Mouse (Mus musculus) thymus, adult 2 months (tissue): Measurements from ENCODE around the gene Gm30302. TPM values are rescaled to one million over a fixed set of nuclear protein-coding genes. Genes with fewer than 3 reads are reported as not detected.

Experiments
- DNase-seq: peaks from one replicate; pipeline ENCODE4 v3.0.0; 2021
- H3K27ac ChIP-seq: fragments of 200-500 bp; 2 replicates; pipeline ENCODE4 v1.5.1; 2012; ENCODE audit warnings: low read length, control low read depth; ENCODE audit not compliant: control insufficient read depth, insufficient read depth
- H3K27me3 ChIP-seq: fragments of 200-500 bp; 2 replicates; pipeline ENCODE4 v1.6.1; 2012; ENCODE audit warnings: mild to moderate bottlenecking, low read length, moderate library complexity, mixed read lengths; ENCODE audit not compliant: control insufficient read depth, insufficient read depth
- H3K36me3 ChIP-seq: fragments of 200-500 bp; 2 replicates; pipeline ENCODE4 v1.6.1; 2012; ENCODE audit warnings: mild to moderate bottlenecking, low read length, moderate library complexity; ENCODE audit not compliant: control insufficient read depth, insufficient read depth
- H3K4me1 ChIP-seq: fragments of 200-500 bp; replicated peaks from 2 replicates; pipeline ENCODE4 v1.6.1; 2012; ENCODE audit warnings: low read length; ENCODE audit not compliant: control insufficient read depth, insufficient read depth
- H3K4me3 ChIP-seq: fragments of 200-500 bp; 2 replicates; pipeline ENCODE4 v1.5.1; 2012; ENCODE audit warnings: mild to moderate bottlenecking, low read length, control low read depth, moderate library complexity; ENCODE audit not compliant: control insufficient read depth, insufficient read depth
- CTCF ChIP-seq: fragments of 200-500 bp; IDR thresholded peaks from 2 replicates; pipeline ENCODE4 v1.5.1; 2012; ENCODE audit warnings: mild to moderate bottlenecking, control low read depth, low read length, moderate library complexity, borderline replicate concordance; ENCODE audit not compliant: control insufficient read depth, poor library complexity, insufficient read depth; ENCODE audit errors: extremely low read depth
- POLR2A ChIP-seq: fragments of 200-500 bp; IDR thresholded peaks from 2 replicates; pipeline ENCODE4 v1.6.1; 2012; ENCODE audit warnings: mild to moderate bottlenecking, low read length, control low read depth, moderate library complexity; ENCODE audit not compliant: control insufficient read depth, poor library complexity, insufficient read depth; ENCODE audit errors: extremely low read depth
- WGBS: fragments of 180-500 bp; shearing (Covaris S2); methylation state at CpG from one replicate; pipeline ENCODE4 v1.1.7; 2018; 5-methylcytosine and 5-hydroxymethylcytosine counted together
- polyA plus RNA-seq: library from polyadenylated mRNA; depleted of rRNA; stranded (reverse); fragments of >200 nt; gene quantifications from 2 replicates; pipeline ENCODE4 v1.2.3, GENCODE M21; 2012; rRNA removed

Gene Gm30302
- polyA plus RNA-seq, result not detected in 2 replicates

DNA sequence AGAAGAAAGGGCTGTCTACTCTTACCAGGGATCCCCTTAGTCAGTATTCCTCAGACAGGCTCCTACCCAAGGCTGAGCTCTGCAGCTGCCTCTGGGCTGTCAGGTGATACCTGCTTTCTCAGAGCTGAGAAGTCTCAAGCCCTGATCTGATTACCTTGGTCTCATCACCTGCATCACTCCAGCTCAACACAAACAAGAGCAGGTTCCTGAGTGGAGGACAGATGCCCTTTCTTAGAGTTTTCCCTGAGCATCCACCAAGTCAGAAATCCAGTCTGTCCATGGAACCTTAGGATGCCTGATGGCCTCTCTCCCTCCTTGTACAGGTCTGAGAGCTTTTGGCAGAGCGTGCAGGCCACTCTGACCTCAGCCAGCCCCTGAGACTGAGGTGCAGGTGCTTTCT is at the start of gene Gm30302:
Gm30302 (minus strand) TSS at position 101 of the 400 bp plus-strand sequence.
- no peak for DNase-seq
- H3K27me3 ChIP-seq, result no peaks in the 10 kb centered on the region
- H3K4me1 ChIP-seq, result peaks cover 4% of the 10 kb centered on the region; the same call in 1 of the 2 replicates
- no peaks in the 10 kb centered on the region for H3K36me3 ChIP-seq
- 43% methylated on average over 1 of the region's 1 CpGs for WGBS
- H3K4me3 ChIP-seq, result no peak within 1 kb of the TSS
- no peak for TF ChIP-seq CTCF
- TF ChIP-seq POLR2A, result no peak
- H3K27ac ChIP-seq, result no peak within 1 kb of the TSS

DNA sequence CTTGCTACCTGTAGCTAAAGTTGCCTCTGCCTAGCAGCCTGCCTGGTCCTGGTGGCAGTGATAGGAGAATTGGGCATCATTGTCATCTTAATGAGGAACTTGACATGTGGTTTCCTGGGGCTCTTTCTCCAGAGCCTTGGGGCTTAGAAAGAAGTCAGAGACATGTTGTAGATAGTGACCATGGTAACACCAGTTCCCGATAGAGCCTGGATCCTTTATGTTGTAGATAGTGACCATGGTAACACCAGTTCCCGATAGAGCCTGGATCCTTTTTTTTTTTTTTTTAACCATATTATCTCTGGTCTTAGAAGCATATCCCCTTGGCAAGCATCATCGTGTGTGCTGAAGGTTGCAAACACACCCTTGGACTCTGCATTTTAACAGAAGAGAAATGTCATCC is 48.0 kb upstream of the Gm30302 start:
- WGBS, result 37% methylated on average over 3 of the region's 3 CpGs
- TF ChIP-seq POLR2A (no peak), CTCF (no peak)
- no peaks in the 10 kb centered on the region for H3K36me3 ChIP-seq
- H3K27me3 ChIP-seq, result no peaks in the 10 kb centered on the region
- no peaks in the 10 kb centered on the region for H3K4me1 ChIP-seq
- no peak for DNase-seq
- H3K27ac ChIP-seq, result no peak overlapping the region
- no peak overlapping the region for H3K4me3 ChIP-seq

DNA sequence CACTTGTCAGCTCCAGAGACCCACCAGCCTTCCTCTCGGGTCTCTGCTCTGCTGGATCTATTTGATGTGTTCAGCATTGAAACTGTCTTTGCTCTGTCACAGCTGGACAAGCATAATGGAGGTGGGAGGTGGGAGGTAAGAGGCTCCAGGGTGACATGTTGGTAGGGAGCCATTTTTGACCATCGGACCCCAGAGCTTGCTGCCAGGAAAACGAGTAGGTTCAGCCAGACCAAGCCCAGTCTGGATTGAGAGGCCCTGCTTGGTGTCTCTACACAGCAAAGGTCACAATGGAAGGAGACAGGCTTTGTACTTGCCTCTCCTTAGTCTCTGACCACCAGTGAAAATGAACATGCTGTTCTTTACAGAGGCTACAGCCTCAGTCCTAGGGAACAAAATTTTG is 47.3 kb upstream of the Gm30302 start:
- WGBS, result 94% methylated on average over 3 of the region's 3 CpGs
- no peak overlapping the region for H3K27ac ChIP-seq
- TF ChIP-seq CTCF (no peak), POLR2A (no peak)
- H3K27me3 ChIP-seq, result no peaks in the 10 kb centered on the region
- DNase-seq, result no peak
- H3K4me1 ChIP-seq, result no peaks in the 10 kb centered on the region
- no peak overlapping the region for H3K4me3 ChIP-seq
- H3K36me3 ChIP-seq, result no peaks in the 10 kb centered on the region

DNA sequence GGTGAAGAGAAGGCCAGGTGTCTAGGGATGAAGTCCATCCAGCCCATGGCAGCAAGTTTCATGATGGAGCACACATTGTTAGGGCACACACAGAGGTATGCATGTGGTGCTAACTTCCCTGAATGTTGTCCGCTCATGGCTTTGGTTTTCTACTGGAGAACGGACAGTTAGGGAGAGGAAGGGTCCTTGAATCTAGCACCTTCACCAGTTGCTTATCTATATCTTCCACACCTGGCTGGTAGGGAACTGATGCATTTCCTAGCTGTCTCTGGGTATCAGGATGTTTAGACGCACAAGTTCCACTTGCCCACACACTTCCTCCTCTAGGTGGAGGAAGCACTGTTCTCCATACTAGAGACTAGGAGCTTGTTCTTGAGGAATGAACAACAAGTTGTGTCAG is 46.9 kb upstream of the Gm30302 start:
- Histone ChIP-seq H3K27ac (no peak overlapping the region), H3K27me3 (no peaks in the 10 kb centered on the region), H3K4me3 (no peak overlapping the region), H3K36me3 (no peaks in the 10 kb centered on the region), H3K4me1 (no peaks in the 10 kb centered on the region)
- no peak for DNase-seq
- WGBS, result 72% methylated on average over 3 of the region's 3 CpGs
- no peak for TF ChIP-seq CTCF
- no peak for TF ChIP-seq POLR2A

DNA sequence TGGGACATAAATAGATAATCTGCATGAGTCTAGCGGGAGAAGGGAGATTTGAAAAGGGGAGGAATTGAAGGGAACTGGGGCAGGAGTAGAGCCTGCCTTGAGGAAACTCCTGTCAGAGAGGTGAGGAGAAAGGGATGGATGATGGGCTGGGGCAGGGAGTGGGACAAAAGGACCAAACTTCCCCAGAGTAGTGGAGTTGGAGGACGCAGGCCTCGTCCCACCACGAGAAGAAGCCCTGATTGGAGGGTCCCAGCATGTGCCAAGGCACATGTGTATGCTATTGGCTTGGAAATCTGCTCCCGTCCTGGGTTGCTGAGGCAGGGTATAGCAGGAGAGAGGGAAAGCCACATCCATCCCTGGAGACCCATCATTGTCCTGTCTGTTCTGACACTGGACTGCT is 45.3 kb upstream of the Gm30302 start:
- H3K36me3 ChIP-seq, result no peaks in the 10 kb centered on the region
- whole genome bisulfite sequencing, result 93% methylated on average over 5 of the region's 5 CpGs
- DNase-seq, result no peak
- no peaks in the 10 kb centered on the region for H3K4me1 ChIP-seq
- TF ChIP-seq CTCF, result no peak
- no peak for TF ChIP-seq POLR2A
- no peak overlapping the region for H3K27ac ChIP-seq
- no peak overlapping the region for H3K4me3 ChIP-seq
- no peaks in the 10 kb centered on the region for H3K27me3 ChIP-seq

DNA sequence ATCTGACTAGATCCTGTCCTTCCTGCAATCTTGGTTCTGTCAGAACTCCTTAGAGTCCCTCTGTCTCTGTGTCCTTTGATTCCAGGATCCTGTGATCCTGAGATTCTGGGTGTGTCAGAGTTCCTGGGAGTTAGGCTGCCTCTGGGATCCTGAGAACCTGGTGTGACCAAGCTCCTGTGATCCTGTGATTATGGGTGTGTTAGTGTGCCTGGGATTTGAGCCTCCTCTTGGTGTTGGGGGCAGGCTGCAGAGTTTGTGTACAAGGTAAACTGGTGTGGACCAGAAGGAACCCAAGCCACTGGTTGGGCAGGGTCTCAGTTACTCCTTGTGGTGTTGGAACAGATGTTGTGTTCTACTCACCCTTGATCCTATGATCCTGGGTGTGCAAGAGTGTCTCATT is 42.4 kb upstream of the Gm30302 start:
- Histone ChIP-seq H3K27me3 (no peaks in the 10 kb centered on the region), H3K27ac (no peak overlapping the region), H3K36me3 (no peaks in the 10 kb centered on the region), H3K4me1 (no peaks in the 10 kb centered on the region), H3K4me3 (no peak overlapping the region)
- no peak for TF ChIP-seq CTCF
- TF ChIP-seq POLR2A, result no peak
- no peak for DNase-seq

DNA sequence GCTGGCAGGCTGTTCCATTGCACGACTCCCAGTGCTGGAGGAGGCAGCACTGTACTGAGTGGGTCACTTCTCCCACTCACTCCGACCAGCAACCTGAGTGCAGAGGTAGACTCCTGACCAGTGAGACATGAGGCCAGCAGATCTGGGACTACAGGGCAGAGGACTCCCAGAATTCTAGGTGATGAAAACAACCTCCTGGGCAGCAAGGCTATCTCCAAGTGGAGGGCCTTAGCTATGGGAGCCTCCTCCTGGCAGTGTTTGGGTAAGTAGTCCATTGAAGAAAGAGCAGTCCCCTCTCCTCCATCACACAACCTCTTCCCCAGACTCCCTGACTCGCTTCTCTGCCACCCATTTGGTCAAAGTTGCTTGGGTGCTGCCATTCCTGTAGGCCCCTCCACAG is 31.6 kb upstream of the Gm30302 start:
- H3K4me3 ChIP-seq, result no peak overlapping the region
- no peak for TF ChIP-seq CTCF
- no peak for TF ChIP-seq POLR2A
- 90% methylated on average over 3 of the region's 3 CpGs for WGBS

DNA sequence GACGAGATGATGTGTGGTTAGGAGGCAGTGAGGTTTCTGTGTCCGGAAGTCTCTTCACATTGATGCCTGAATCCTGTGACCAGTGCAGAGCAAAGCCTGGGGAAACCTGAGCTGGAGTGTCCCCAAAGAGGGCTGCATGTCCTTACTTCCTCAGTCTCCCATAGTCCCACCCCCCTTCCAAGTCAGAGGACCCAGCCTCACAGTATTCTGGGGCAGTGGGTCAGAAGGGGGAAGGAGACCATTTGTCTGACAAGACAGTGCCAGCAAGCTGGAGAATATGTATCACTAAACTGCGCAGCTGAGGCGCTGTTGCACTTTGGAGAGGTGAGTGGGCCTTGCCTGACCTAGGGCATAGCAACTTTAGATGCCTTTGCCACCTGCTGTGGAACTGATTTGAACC is 26.5 kb upstream of the Gm30302 start:
- H3K4me1 ChIP-seq, result no peaks in the 10 kb centered on the region
- 91% methylated on average over 4 of the region's 4 CpGs for WGBS
- no peak for DNase-seq
- TF ChIP-seq CTCF (no peak), POLR2A (no peak)
- H3K36me3 ChIP-seq, result no peaks in the 10 kb centered on the region
- H3K4me3 ChIP-seq, result no peak overlapping the region
- H3K27me3 ChIP-seq, result no peaks in the 10 kb centered on the region
- no peak overlapping the region for H3K27ac ChIP-seq

More for the DNA sequence above, 31.6 kb upstream of the Gm30302 start:
- DNase-seq, result no peak
- Histone ChIP-seq H3K27me3 (no peaks in the 10 kb centered on the region), H3K36me3 (no peaks in the 10 kb centered on the region), H3K27ac (no peak overlapping the region), H3K4me1 (no peaks in the 10 kb centered on the region)
